Mouse (Mus musculus): Measurements from ENCODE around the gene Hhat.

DNA sequence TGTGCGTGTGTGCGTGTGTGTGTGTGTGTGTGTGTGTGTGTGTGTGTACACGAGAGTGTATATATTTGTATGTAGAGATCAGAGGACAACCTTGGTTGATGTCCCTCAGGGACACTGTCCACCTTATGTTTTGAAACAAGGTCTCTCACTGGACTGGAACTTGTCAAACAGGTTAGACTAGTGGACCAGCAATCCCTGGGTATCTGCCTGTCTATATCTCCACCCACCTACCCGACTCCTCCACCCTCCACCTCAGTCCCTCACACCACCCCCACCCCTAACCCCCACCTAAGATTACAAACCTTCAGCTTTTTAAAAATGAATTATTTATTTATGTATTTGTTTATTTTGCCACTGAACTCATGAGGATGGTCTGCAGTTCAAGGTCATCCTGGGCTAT lies 16.8 kb downstream of the Hhat start:
- TF ChIP-seq TAL1 (IDR thresholded peaks at IDR 0.05; ENCODE audit: low read length) = no peak
- no peak for TF ChIP-seq GATA1 (IDR thresholded peaks at IDR 0.05; ENCODE audit: low read length)

Measured in erythroblast, embryonic 14.5 days (primary cell).